Mouse (Mus musculus) CH12.LX (cell line): ENCODE measurements around the gene Ly6g6d. TPM values are rescaled to one million over a fixed set of nuclear protein-coding genes. Genes with fewer than 3 reads are reported as not detected.

ENCODE experiments used
- DNase-seq: peaks from one replicate; pipeline ENCODE4 v3.0.0-alpha.2; 2013; ENCODE audit errors: extremely low read depth
- H3K27ac ChIP-seq: 2 replicates; pipeline ENCODE4 v1.5.1; 2012; ENCODE audit warnings: low read depth, mild to moderate bottlenecking, control low read depth, moderate library complexity; ENCODE audit not compliant: insufficient read depth
- H3K27me3 ChIP-seq: replicated peaks from 2 replicates; pipeline ENCODE3; 2012; ENCODE audit warnings: inconsistent platforms
- H3K36me3 ChIP-seq, 2 experiments: replicated peaks in 1 of 2; 2 replicates each; pipeline versions ENCODE3 to v1.6.1; 2012; ENCODE audit warnings: inconsistent platforms in 1 of 2, low read length in 1 of 2, mild to moderate bottlenecking in 1 of 2, mixed read lengths in 1 of 2, moderate library complexity in 1 of 2; ENCODE audit not compliant: control insufficient read depth in 1 of 2, insufficient read depth in 1 of 2
- H3K4me1 ChIP-seq, 2 experiments: 2 replicates each; pipeline ENCODE4 v1.6.1; 2012; ENCODE audit warnings: inconsistent platforms in 1 of 2, moderate library complexity in 1 of 2; ENCODE audit not compliant: insufficient read depth in 2 of 2, control insufficient read depth in 1 of 2
- H3K4me2 ChIP-seq: 2 replicates; pipeline ENCODE4 v1.6.1; 2012; ENCODE audit warnings: low read depth, mild to moderate bottlenecking, control low read depth; ENCODE audit not compliant: poor library complexity, insufficient read depth, severe bottlenecking
- H3K4me3 ChIP-seq, 3 experiments: fragments of 150-350 bp in 1 of 3; sonication (generic) in 1 of 3; replicated peaks in 1 of 3; 2 replicates each; pipeline versions ENCODE3 to v1.5.1; 2011 to 2012; ENCODE audit warnings: low read depth in 2 of 3, low read length in 2 of 3, mild to moderate bottlenecking in 2 of 3, moderate library complexity in 2 of 3, control low read depth in 1 of 3, improper control_type of control experiment in 1 of 3, inconsistent platforms in 1 of 3, mixed read lengths in 1 of 3; ENCODE audit not compliant: poor library complexity in 1 of 3
- H3K79me2 ChIP-seq: replicated peaks from 2 replicates; pipeline ENCODE4 v1.6.1; 2012; ENCODE audit warnings: mild to moderate bottlenecking, moderate library complexity; ENCODE audit not compliant: control insufficient read depth, poor library complexity, insufficient read depth, severe bottlenecking; ENCODE audit errors: extremely low read depth
- H3K9ac ChIP-seq: 2 replicates; pipeline ENCODE4 v1.6.1; 2012; ENCODE audit warnings: low read depth, mild to moderate bottlenecking, control low read depth, moderate library complexity; ENCODE audit not compliant: insufficient read depth
- H3K9me3 ChIP-seq: replicated peaks from 2 replicates; pipeline ENCODE3; 2012; ENCODE audit warnings: low read length, inconsistent platforms, mixed read lengths
- BHLHE40 ChIP-seq: IDR thresholded peaks from 2 replicates; pipeline ENCODE4 v1.6.1; 2011; ENCODE audit warnings: mild to moderate bottlenecking, low read depth, low read length, improper control_type of control experiment
- CHD1 ChIP-seq: IDR thresholded peaks from 2 replicates; pipeline ENCODE4 v1.6.1; 2012; ENCODE audit warnings: low read depth, low read length, improper control_type of control experiment, inconsistent platforms
- GABPA ChIP-seq: IDR thresholded peaks from 2 replicates; pipeline ENCODE4 v1.6.1; 2012; ENCODE audit warnings: low read depth, low read length, improper control_type of control experiment, inconsistent platforms; ENCODE audit not compliant: insufficient replicate concordance
- JUN ChIP-seq: IDR thresholded peaks from 2 replicates; pipeline ENCODE4 v1.6.1; 2011; ENCODE audit warnings: low read depth, mild to moderate bottlenecking, low read length, improper control_type of control experiment, moderate library complexity; ENCODE audit not compliant: insufficient read depth
- JUND ChIP-seq: conservative IDR thresholded peaks from 2 replicates; pipeline ENCODE4 v1.6.1; 2011; ENCODE audit warnings: low read depth, low read length, improper control_type of control experiment
- KAT2A ChIP-seq: IDR thresholded peaks from 2 replicates; pipeline ENCODE4 v1.6.1; 2012; ENCODE audit warnings: low read length, improper control_type of control experiment, inconsistent platforms; ENCODE audit not compliant: insufficient replicate concordance
- MAFK ChIP-seq: IDR thresholded peaks from 2 replicates; pipeline ENCODE4 v1.6.1; 2011; ENCODE audit warnings: low read length, improper control_type of control experiment; ENCODE audit not compliant: insufficient replicate concordance
- MAX ChIP-seq: IDR thresholded peaks from 2 replicates; pipeline ENCODE4 v1.6.1; 2011; ENCODE audit warnings: low read length, improper control_type of control experiment
- MAZ ChIP-seq: IDR thresholded peaks from 2 replicates; pipeline ENCODE4 v1.6.1; 2012; ENCODE audit warnings: low read depth, mild to moderate bottlenecking, inconsistent platforms, low read length, improper control_type of control experiment, moderate library complexity
- MEF2A ChIP-seq: IDR thresholded peaks from 2 replicates; pipeline ENCODE4 v1.6.1; 2014; ENCODE audit warnings: low read depth, mild to moderate bottlenecking, inconsistent platforms, low read length, improper control_type of control experiment, borderline replicate concordance
- MYC ChIP-seq: IDR thresholded peaks from 2 replicates; pipeline ENCODE4 v1.6.1; 2011; ENCODE audit warnings: low read depth, mild to moderate bottlenecking, improper control_type of control experiment, low read length
- NRF1 ChIP-seq: IDR thresholded peaks from 2 replicates; pipeline ENCODE4 v1.6.1; 2014; ENCODE audit warnings: low read depth, mild to moderate bottlenecking, inconsistent platforms, low read length, improper control_type of control experiment, moderate library complexity
- PAX5 ChIP-seq: IDR thresholded peaks from 2 replicates; pipeline ENCODE4 v1.6.1; 2012; ENCODE audit warnings: low read length, inconsistent platforms, mixed read lengths
- POLR2A ChIP-seq: IDR thresholded peaks from 2 replicates; pipeline ENCODE4 v1.6.1; 2011; ENCODE audit warnings: low read depth, mild to moderate bottlenecking, improper control_type of control experiment, low read length
- RAD21 ChIP-seq: IDR thresholded peaks from 2 replicates; pipeline ENCODE4 v1.6.1; 2011; ENCODE audit warnings: low read depth, mild to moderate bottlenecking, low read length, improper control_type of control experiment, moderate library complexity
- SMC3 ChIP-seq: IDR thresholded peaks from 2 replicates; pipeline ENCODE4 v1.6.1; 2011; ENCODE audit warnings: low read depth, low read length, improper control_type of control experiment
- TCF12 ChIP-seq: IDR thresholded peaks from 2 replicates; pipeline ENCODE4 v1.6.1; 2014; ENCODE audit warnings: low read depth, mild to moderate bottlenecking, inconsistent platforms, low read length, improper control_type of control experiment
- UBTF ChIP-seq: IDR thresholded peaks from 2 replicates; pipeline ENCODE4 v1.6.1; 2012; ENCODE audit warnings: low read depth, mild to moderate bottlenecking, inconsistent platforms, low read length, improper control_type of control experiment, moderate library complexity
- ZC3H11A ChIP-seq: IDR thresholded peaks from 2 replicates; pipeline ENCODE4 v1.6.1; 2012; ENCODE audit warnings: low read depth, mild to moderate bottlenecking, inconsistent platforms, low read length, improper control_type of control experiment
- ZMIZ1 ChIP-seq: IDR thresholded peaks from 2 replicates; pipeline ENCODE4 v1.6.1; 2012; ENCODE audit warnings: low read depth, mild to moderate bottlenecking, inconsistent platforms, low read length, improper control_type of control experiment
- ZNF384 ChIP-seq: IDR thresholded peaks from 2 replicates; pipeline ENCODE4 v1.6.1; 2012; ENCODE audit warnings: low read depth, low read length, improper control_type of control experiment, inconsistent platforms
- dilution Hi-C: fragments of 300-500 bp; cut with MboI; formaldehyde crosslinking; loops from 2 replicates; pipeline ENCODE4 v1.14.3; 2020; ENCODE audit warnings: low sequenced_read_pairs; ENCODE audit not compliant: extremely low pct_unique_long_range_greater_than_20kb, extremely low pct_ligation_motif_present
- in situ Hi-C: fragments of 300-500 bp; cut with MboI; formaldehyde crosslinking; loops from 3 replicates; pipeline ENCODE4 v1.14.3; 2019; ENCODE audit warnings: low sequenced_read_pairs, low pct_ligation_motif_present, low pct_unique_long_range_greater_than_20kb, mixed read lengths
- polyA plus RNA-seq: library from polyadenylated mRNA; unstranded; fragments of >175 nt; gene quantifications from 2 replicates; pipeline ENCODE4 v1.2.1, GENCODE M21; 2012; ENCODE audit warnings: low read depth; ENCODE audit not compliant: insufficient read length
- total RNA-seq, 2 experiments: library from RNA; depleted of rRNA; stranded (reverse); fragments of 300-350 nt in 1 of 2; fragments of >200 nt in 1 of 2; gene quantifications; 2 replicates each; pipeline ENCODE4 v1.2.3; 2012 to 2014

Ly6g6d gene
- total and polyA plus RNA-seq, 3 experiments: 0.44 TPM; not detected in 2

- in situ Hi-C loops (no loop called here), dilution Hi-C loops (no loop called here)
- no peaks in the 10 kb centered on the region for H3K27me3 ChIP-seq
- no peak for DNase-seq
- 0 out of 4 replicates have a peak, but pooled peaks cover 0 to 2% of the 10 kb centered on the region in 2 experiments for H3K4me1 ChIP-seq
- H3K4me3 ChIP-seq: no peak overlapping the region
- no peak overlapping the region for H3K9ac ChIP-seq
- no peak overlapping the region for H3K4me2 ChIP-seq
- no peaks in the 10 kb centered on the region for H3K79me2 ChIP-seq
- no peak for TF ChIP-seq MYC
- no peak for TF ChIP-seq GABPA
- no peak for TF ChIP-seq KAT2A
- TF ChIP-seq RAD21: no peak
- no peak for TF ChIP-seq TCF12
- TF ChIP-seq UBTF: no peak
- no peak for TF ChIP-seq JUN
- no peak for TF ChIP-seq MAFK
- TF ChIP-seq MAX: no peak
- TF ChIP-seq BHLHE40: no peak
- no peak for TF ChIP-seq NRF1
- no peak for TF ChIP-seq ZMIZ1
- no peak for TF ChIP-seq MEF2A
- TF ChIP-seq CHD1: no peak
- TF ChIP-seq PAX5: no peak
- H3K9me3 ChIP-seq: no peaks in the 10 kb centered on the region
- H3K36me3 ChIP-seq: peaks cover 15 to 48% of the 10 kb centered on the region in 2 experiments
- H3K27ac ChIP-seq: no peak overlapping the region
These were observed 13.4 kb downstream of the Ly6g6d start for GRCm38 (mm10) chr17:35064378-35064877.

GRCm38 (mm10) chr17:35063466-35063865, 14.4 kb downstream of the Ly6g6d start:
- in situ Hi-C loops: no loop called here
- H3K9ac ChIP-seq: no peak overlapping the region
- H3K9me3 ChIP-seq: no peaks in the 10 kb centered on the region
- peaks cover 25 to 58% of the 10 kb centered on the region in 2 experiments for H3K36me3 ChIP-seq
- no peaks in the 10 kb centered on the region for H3K27me3 ChIP-seq
- no peak overlapping the region for H3K27ac ChIP-seq
- TF ChIP-seq ZNF384: no peak
- TF ChIP-seq ZC3H11A: no peak
- TF ChIP-seq PAX5: no peak
- no peak for TF ChIP-seq POLR2A
- no peak for TF ChIP-seq JUND
- no peak for TF ChIP-seq SMC3
- TF ChIP-seq CHD1: no peak
- TF ChIP-seq MAZ: no peak
- peaks cover under 1 to 2% of the 10 kb centered on the region in 2 experiments; a peak in 2 of 4 replicates for H3K4me1 ChIP-seq
- dilution Hi-C loops: no loop called here
- no peaks in the 10 kb centered on the region for H3K79me2 ChIP-seq
- no peak overlapping the region for H3K4me2 ChIP-seq
- no peak for DNase-seq
- H3K4me3 ChIP-seq: no peak overlapping the region
